Mouse (Mus musculus): ENCODE measurements around the gene Olfr1393.
"Not testable (repeated sequence)": the region's sequence is repeated elsewhere in the genome, so short reads cannot be mapped to it uniquely, and the experiment has no call there.

Gene Olfr1393

DNA sequence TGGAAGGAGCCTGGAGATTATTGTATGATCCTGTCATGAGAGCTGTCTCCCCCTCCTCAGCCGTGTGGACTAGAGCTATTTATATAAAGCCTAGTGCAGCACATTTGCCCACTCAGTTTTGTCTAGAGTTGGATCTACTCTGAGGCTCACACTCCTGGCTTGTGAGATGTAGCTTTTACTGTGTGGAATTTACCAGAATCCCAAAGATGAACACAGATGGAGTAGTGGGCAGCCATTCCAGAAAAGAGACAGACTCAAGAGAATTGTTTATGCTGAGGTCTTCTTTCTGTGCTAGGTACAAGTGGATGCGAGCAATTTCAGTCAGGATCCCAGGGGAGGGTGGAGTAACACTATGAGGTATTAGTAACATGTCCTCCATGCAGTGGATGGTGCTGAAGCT, 9.1 kb downstream of the Olfr1393 start:
- no peak for DNase-seq (ENCODE audit: low read depth, low spot score)

DNA sequence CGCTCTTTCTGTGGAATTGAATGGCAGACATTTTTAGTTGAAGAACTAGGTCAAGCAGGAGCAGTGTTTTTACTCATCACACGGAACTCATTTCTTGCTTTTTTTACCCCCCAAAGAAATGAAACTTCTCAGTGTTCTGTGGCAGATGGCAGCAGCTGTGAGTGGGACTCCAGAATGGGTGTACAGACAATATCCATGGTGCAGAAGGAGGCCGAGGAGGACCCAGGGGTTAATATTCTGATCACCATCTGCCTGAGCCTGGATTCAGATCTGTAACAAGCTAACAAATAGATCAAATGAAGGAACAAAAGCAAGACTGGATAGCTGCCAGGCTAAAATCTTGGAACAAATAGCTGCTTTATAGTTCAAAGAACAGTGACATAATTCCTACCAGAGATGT, 14.7 kb downstream of the Olfr1393 start:
- DNase-seq (ENCODE audit: low read depth, low spot score): no peak

DNA sequence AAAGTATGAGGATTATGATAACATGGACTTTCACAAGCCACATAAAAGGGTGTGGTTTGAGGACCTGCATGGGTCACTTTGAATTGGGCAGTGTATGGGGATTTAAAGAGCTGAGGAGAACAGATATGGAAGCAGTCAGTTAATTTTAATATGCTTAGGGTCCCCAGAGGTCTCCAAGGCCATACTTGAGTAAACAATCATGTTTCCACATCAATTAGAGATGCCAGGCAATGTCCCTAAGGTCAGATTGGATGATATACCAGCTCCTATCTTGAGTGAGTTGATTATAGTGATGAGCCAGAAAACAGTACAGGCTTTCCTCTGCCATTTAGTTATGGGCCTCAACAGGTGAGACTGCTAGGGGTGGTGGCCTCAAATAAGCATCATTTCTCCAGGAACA, 26.3 kb downstream of the Olfr1393 start, which contains the start of gene Olfr10:
TSS of gene Olfr10 (plus strand) at position 301 of the 400 bp plus-strand sequence.
- DNase-seq (ENCODE audit: low read depth, low spot score): no peak

DNA sequence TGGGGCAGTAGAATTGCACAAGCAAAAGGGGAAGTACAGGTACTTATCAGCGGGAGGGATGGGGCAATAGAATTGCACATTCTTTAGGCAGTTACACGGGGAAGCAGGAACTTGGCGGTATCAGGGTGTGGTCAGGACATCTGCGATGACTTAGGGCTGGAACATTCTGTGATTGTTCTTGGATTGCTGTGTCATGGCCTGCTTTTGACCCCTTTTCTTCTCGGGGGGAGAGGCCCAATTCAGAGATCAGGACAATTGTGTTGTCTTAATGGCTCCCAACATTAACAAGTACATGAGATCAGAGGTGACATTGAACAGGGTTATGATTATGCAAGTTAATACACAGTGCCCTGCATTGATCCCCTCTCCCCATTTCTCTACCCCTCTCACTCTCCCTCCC, 30.4 kb downstream of the Olfr1393 start:
- not testable (repeated sequence) for DNase-seq (ENCODE audit: low read depth, low spot score)

DNA sequence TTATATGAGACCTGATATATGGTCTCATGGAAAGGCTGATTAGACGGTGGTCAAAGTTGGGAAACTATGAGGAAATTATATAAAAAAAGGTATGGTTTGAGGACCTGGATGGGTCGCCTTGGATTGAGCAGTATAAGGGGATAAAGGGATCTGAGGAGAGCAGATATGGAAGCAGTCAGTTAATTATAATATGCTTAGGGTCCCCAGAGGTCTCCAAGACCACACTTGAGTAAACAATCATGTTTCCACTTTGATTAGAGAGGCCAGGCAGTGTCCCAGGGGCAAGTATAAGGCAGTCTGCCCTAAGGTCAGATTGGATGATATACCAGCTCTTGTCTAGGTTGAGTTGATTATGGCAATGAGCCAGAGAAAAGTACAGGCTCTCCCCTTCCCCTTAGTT, 44.3 kb downstream of the Olfr1393 start, which contains the start of gene Olfr1391:
TSS of gene Olfr1391 (plus strand) at position 301 of the 400 bp plus-strand sequence.
- DNase-seq (ENCODE audit: low read depth, low spot score): no peak

DNA sequence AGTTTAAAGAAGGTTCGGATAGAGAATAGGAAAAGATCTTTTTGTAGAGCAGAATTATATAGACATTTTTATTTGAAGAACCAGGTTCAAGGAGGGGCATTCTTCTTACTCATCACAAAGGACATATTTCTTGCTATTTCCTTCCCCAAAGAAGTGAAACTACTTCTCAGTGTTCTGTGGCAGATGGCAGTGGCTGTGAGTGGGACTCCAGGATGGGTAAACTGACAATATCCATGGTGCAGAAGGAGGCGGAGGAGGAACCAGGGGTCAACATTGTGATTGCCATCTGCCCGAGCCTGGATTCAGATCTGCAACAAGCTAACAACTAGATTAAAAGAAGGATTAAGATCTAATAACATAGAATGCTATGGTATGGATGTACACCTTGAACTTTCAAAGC, 48.6 kb downstream of the Olfr1393 start:
- DNase-seq (ENCODE audit: low read depth, low spot score): no peak

DNA sequence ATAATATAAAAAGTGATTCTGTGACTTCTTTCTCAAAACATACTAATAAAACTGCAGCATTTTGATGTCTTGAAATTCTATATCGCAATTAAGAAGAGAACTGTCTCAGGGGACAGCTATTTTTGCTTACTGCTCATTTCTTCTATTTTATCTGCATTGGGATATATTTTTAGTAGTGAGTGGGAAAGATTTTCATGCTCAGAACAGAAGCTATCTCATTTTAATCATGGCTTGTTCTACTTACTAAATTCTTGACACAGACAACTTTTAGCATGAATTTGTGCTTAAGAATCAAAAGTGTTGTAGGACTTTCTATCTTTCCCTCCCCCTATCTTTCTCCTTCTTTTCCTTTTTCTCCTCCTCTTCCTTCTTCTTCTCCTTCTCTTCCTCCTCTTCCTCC, 51.6 kb downstream of the Olfr1393 start:
- no peak for DNase-seq (ENCODE audit: low read depth, low spot score)
